Mouse (Mus musculus) WW6 (cell line): Measurements from ENCODE around the gene Actn1.

ENCODE experiments used
- DNase-seq: peaks from one replicate; pipeline ENCODE4 v3.0.0-alpha.2; 2013; ENCODE audit warnings: low read depth, low spot score

The Actn1 gene

DNA sequence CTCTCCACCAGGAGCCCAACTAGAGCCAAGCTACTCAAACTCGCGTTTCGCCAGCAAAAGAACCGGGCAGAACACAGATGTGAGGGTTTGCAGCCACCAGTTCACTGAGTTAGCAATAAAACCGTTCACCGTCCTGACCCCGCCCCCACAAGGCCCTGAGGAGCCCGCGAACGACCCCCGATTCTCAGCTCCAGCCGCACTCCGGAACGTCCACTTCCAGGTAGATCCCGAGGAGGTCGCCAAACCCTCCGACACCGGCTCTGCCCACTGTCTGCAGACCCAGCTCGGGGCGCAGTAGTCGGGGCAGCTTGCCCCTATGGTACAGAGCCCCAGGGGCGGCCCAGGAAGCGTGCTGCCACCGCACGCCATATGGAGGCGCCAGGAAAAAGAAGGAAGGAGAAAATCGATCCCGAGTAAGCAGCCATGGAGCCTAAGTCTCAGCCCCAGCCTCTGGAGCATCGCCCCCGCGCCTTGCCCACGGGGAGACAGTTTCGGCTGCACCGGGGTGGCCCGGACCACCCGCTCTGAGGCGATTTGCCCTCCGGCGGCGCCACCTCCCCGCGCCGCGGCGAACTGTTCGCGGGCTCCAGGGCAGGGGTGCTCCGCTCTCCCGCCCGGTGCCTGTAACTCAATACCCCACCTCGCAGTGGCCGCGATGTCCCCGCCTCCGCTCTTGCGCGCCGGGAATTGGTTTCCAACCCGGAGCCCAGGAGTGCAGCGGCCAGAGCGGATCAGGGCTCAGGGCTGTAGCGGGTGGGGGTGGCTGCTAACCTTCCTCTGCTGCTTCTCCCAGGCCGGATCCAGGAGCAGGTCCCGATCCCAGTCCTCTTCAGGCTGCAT lies 735 bp downstream of the Actn1 start:
- peak; percentile 46 for DNase-seq

DNA sequence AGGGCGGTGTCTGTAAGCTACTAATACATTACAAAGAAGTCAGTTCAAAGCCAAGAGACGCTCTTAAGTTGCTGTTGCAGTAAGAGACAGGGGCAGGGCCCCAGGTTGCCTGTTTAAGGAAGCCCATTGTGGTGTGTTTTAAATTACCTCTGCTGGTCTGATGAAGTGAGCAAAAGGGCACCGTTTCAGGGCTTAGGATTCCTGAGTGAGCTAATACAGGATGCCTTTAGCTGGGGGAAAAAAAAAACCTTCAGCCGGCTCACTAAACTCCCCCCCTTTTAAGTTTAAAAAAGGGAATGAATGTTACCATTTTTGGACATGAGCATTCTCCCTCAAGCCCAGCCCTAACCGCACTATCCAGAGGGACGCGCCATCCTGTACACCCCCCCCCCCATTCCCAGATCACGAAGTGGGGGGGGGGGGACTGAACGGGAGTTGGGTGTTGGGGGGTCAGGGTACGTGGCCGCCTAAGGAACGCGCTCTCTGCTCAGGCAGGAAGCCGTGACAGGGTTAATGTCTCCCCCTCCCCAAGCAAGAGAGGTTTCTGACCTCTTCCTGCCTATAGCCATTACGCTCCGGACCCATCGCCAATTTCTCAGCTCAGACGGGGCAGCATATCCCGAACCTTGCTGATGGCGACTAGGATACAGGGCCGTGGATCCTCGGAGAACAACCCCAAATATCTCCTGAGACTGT lies 1.5 kb downstream of the Actn1 start:
- DNase-seq, result no peak

DNA sequence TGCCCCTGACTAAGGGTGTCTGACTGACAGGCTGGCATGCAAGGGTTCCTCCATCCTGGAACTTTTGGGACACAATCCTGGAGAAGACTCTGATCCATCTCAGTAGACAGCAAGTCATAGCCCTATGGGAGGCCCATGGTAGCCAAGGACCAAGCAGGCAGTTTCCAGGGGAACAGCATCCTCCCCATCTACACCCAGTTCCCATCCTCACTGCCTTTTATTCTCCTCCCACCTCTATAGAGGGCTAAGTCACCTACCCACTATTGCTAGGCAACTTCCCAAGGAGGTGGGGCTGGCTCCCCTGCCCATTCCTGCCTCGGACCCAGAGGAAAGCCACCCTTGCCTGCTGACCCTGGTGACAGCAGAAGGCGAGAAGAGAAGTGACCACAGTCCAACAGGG lies 8.2 kb downstream of the Actn1 start:
- no peak for DNase-seq

DNA sequence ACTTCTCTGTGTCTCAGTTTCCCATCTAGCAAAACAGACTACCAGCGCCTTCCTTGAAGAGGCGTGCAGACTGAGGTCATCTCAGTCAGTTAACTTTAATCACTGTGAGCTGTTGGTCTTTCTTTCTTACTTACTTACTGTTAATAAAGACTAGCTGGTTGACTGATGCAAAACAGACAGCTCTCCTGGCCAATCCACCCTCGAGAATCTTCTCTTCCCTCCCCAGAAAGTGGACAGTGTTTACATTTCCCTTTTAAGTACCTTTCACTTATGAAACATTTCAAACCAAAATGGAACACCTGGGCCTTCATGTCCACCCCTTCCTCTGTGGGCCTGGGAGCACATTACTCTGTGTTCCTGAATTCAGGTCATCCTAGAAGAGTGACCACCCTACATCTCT lies 8.6 kb downstream of the Actn1 start:
- DNase-seq, result no peak

DNA sequence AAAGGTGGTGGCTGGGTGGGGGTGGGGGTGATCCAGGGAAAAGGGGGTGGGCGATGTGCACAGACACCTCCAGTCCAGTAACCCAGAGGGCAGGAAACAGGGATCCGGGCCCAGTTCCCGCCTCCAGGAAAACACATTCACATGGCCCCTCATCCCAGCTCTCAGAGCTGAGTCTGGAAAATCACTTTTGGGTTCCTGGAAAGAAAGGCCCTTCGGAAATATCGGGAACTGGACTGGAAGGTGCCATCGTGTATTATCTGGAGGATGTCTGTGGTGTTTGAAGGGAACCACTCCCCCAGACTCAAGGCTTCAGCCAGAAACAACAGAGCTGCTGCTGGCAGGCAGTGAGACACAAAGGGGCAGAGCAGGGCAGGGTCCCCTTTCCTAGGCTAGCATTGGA lies 10.6 kb downstream of the Actn1 start:
- DNase-seq, result no peak

DNA sequence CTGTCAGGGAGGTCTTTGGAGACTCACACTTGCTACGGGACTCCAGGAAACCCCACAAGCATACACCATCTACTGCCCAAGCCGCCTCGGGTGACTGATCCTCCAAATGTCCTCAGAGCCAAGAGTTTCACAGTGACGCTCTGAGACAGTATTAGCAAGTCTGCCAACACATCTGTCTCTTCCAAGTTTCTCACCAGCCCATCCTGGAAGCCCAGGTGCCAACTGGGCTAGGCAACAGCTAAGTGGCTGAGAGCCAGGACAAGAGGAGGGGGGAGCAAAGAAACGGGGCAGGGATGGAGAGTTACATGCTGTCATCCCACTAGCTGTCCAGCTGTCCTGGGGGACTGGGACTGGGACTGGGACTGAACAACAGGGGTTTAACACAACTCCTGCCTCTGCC lies 13.1 kb downstream of the Actn1 start:
- no peak for DNase-seq

DNA sequence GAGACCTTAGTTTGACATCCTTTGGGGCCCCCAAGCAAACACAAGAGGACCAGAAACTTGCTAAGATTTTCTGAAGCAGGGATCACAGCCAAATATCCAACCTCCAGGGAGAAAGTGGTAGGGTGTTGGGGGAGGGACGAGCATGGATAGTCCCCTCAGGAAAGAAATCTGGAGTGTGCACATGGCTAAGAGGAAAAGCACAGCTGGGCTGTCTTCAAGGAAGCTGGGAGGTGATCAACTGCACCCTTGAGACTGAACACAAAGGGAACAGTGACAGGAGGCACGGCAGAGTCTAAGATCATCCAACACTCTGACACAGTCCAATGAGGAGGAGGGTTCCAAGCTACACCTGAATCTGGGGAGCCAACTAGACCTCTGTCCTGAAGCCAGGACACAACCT lies 13.7 kb downstream of the Actn1 start:
- no peak for DNase-seq

DNA sequence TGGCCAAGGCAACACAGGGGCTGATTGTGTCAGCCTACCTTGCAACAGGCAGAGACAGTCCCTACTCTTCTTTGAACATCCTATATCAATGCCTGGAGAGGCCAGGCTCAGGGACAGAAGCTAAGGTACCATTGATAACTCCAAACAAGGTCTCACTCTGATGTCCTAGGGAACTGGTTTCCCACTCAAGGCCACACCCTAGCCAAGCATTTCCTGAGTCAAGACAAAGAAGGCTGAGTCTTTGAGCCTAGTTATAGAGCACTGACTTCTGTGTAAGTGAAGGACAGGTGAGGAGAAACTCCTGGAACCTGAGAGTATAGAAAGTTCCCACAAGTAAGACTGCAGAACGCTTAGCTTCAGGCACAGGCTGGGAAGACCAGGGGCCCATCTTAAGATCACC lies 15.4 kb downstream of the Actn1 start:
- DNase-seq, result no peak

DNA sequence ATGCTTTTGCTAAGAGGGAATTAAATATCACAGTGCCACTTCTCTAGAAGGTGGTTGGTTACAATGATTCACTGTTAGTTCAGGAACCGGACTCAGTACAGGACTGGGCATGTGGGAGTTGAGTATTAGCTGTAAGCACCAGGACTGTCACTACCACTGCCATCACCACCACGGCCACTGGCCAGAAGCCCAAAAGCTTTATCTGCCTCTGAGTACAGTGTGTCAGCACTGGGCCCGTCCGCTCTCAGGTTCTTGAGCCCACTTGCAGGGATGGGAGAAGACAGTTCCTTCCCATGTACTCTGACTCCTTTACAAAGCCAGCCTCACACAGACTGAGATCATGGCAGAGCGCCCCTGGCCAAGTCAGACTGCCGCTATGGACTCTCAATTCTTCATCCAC lies 16.0 kb downstream of the Actn1 start:
- DNase-seq, result no peak

DNA sequence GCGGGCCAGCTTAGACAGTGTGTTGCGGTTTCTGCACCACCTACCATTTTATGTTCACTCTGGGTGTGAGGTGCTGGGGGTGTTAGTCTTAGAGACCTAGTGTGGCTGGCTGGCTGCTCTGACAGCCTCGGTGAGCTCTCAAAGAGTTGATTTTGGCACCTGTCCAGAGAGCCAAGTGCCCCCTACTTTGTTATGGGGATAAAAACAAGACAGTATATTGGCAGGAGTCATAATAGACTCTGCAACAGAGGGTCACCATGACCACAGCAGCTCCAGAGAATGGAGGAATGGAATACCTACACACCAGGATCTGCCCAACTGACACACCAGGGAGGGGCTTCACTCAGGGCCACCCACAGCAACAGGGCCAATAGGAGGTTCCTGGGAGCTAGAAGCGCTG lies 16.8 kb downstream of the Actn1 start:
- no peak for DNase-seq

DNA sequence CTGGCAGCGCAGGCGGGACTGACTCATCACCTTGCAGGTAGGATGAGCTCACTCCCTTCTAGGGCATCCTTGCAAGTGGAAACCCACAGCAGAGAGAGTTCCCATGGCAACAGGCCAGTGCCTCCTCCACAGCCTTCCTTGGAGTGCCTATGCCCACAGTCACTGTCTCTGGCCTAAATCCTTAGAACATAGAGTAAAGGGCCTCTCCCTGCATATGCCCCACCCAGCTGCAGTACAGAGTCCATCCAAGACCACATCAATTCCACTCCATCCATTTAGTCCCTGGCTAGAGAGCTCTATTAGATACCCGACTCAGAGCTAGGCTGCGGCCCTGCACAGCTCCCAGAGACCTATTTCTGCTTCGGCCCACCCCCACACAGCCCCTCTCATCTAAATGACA lies 20.7 kb downstream of the Actn1 start:
- DNase-seq, result no peak

DNA sequence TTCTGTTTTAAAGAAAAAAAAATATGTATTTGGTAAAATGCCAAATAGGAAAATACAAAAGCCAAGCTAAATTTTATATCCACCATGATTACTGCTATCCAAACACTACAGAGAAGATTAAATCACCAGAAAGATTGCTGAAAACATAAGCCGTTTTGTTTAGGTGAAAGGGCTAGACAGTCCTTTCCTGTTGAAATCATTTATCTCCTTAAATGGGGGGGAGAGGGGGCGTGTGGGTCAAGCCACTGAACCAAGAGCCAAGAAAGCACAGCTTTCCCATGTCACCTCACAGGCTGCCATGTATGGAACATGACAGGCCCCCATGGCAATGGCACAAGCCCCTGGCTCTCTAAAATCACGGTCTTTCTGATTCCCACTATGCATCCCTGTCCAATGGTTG lies 21.6 kb downstream of the Actn1 start:
- no peak for DNase-seq

DNA sequence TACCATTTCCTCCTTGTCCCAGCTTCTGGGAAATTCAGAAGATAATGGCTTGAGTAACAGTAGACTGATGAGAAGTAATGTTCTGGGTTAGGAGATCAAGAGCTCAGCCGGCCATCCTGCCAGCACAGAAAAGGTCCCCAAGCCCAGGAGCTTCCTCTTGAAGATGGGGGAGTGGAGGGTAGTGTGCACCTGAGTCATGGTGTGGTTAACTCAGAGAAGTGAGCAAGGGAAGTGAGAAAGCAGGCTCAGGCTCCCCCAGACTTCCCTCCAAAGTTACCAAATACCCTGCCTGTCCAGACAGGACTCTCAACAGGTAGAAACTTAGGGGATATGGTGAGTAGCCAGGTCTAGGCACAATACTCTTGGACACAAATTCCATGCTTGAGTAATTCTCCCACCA lies 24.9 kb downstream of the Actn1 start:
- no peak for DNase-seq

DNA sequence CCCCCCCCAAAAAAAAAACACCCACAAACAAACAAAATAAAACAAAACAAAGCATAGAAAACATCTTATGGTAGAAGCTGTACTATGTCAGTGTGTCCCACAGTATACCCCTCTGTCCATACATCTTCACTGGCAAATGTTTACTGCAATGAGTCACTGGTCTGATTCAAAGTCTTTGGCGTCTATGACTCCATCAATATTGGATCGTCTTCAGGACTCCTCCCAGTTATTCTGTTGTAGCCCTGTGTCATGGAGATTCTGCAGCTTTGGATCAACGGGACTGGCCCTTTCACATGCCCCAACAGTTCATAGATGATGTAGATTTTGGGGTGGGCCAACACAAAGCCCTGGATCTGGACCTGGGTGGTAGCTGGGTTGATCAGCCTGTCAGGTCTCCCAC lies 25.9 kb downstream of the Actn1 start:
- DNase-seq, result no peak

DNA sequence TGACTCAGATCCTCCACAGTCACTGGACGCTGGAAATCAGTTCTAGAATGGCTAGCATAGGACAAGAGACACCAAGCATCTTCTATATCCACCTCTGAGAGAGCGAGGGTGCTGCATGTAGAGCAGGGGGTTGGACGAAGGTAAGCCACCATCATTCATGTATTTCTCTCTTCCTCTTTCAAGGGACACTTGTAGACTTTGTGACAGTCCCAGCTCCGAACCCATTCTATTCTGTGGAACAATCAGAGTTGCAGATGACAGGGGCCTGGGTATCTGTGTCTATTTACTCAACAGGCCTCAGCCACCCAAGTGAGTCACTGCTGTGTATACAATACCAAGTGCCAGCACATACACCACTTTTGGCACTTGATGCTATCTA lies 27.3 kb downstream of the Actn1 start:
- DNase-seq, result no peak

DNA sequence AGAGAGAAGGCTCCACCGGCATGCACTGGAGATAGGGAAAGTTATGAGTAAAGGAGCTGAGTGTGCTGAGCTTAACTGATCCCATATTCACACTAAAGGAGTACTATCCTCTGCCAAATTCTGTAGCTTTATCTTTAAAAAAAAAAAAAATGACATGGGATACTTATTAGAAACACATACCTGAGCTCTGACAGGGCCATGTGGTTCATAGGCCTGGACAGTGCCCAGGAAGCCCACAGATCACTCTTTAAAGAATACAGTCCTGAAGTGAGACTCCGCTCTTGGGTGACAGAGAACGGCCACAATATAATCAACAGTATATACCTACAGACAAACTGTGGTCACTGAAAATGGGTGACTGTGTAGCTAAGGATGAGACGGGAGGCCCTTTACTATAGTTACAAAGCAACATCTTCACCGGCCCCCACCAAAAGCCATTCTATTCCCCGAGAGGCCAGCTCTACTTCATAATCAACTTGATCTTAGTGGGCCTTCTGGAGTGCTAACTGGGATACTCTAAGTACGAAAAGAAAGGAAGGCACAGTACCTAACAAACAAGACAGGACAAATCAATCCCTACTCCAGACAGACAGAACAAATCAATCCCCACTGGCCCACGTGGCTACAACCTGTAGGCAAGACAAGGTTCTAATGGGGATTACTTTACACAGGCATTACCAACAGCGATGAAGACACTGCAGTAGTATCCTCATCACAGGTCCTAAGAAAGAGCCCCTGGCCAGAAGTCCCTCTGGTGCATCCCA lies 27.9 kb downstream of the Actn1 start:
- no peak for DNase-seq

DNA sequence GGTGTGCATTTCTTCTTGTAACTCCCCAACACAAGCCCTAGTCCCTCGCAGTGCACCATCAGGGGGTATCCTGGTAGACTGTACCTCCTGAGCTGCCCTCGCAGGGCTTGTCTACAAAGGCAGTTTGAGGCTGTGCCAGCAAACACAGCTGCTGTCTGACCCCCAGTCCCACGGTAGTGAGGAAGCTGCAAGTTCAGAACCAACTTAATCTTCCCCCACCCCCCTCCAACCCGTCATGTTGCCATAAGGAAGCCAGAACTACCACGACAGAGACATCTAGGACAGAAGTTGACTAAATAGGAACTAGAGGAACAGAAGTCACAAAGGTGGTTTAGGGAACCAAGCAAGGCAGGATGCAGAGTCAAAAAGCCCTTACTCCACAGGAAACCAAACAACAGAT lies 28.9 kb downstream of the Actn1 start:
- no peak for DNase-seq

DNA sequence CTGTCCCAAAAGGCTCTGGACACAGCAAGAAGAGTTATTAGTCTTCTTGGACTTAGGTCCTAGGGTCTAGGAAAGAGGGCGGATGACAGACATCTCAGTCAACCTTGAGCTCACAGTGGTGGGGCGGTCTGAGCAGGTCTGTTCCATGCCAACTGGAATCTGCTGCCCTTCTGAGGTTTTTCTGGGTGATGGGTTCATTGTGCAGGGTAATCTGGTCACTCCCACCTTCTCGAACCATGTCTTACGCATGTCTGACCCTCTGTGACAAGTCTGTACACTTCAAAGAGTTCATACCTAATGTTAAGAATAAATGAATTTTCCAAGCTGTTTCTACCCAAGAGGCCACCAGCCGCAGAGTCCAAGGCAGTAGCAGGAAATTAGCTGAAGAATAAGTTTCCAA lies 29.3 kb downstream of the Actn1 start:
- DNase-seq, result no peak

DNA sequence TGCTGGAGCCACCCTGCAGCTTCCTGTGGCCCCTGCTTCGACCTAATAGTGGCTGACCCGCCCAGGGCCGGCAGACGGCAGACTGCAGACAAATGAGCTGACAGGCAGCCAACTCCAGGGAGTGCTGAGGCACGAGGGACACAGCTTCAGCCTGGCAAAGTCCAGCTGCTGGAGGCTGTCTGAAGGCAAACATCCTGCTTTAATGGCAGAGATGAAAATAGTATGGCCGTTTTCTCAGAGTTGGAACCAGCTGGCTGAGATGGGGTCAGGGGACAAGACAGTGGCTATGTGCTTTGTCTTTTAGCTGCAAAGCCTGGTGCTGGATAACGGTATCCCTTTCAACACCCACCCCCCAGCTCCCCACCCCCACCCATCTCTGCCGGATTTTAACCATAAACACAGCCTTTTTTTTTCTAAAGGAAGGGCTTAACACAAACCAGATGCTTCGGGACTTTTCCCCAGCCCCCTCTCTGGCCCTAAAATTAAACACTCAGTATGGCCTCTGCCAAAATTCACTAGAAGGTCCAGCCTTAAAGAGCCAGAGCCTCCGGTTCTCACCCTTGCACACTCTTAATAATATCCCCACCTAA lies 30.0 kb downstream of the Actn1 start:
- no peak for DNase-seq

DNA sequence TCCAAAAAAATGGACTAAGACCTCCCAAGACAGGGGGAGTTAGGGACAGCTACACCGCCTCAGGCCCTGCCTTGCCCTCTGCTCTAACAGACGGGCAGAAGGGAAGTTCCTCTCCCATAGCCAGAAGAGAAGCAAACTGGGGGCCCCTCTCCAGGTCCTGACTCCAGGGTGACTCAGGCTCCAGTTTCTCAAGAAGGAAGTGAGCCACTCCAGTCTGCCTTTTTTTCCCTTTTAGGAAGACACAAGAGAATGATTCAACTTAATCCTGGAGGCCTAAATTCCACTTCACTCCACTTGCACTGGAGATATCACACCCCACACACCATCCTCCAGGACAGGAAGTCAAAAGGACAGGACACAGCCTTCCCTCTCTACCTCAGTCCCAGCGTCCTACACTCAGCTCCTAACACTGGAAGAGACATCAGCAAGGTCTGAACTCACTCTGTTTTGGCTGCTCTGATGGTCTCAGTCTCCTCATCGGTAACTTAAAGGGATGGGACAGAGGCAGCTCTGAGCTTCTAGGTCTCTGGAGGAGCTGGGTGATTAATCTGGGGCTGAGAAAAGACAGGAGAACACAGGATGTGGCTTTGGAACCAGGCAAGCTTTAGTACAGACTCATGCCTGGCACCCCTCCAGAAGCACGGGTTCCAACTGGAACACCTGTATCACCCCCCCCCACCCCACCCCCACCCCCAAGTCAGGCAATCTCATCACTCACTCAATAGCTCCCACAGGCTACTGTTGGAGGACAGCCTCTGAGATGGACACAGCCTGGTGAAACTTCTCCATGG lies 31.0 kb downstream of the Actn1 start:
- no peak for DNase-seq

DNA sequence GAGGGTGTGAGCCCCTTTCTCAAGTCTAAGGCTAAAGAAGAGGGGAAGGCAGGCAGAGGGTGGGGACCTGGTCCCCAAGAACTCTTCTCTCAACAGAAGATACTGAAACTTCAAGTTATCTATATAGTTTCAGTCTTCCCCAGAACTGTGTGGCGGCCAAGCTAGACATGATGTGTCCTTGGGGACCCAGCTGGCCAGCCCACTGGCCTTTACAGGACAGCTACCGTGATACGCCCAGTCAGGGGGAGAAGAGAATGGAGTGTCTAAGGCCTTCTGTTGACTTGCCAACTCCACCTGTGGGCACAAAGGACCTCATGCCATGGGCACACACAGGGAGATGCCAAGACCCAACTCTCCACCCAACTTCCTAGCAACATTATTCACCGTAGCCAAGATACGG lies 31.8 kb downstream of the Actn1 start:
- DNase-seq, result no peak

DNA sequence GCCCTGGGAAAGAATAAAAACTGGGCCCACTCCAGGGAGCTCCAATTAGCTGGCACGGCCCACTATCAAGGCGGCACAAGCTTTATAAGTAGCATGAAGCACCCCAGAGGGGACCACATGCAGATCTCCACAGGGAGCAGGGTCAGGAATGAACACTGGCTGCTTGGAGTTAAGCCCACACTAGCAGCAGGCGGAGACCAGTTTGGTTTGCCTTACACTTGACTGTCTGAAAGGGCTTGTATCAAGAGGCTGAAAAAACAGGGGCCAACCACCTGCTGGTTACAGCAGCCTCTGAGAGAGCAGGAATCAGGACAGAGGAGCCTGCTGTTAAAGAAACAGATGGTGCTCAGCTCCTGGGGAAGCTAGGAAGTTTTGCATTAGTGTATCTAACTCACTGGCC lies 32.3 kb downstream of the Actn1 start:
- peak; percentile 46 for DNase-seq
